Mouse (Mus musculus): ENCODE results near the gene Prn. TPM values are rescaled to one million over a fixed set of nuclear protein-coding genes. Genes with fewer than 3 reads are reported as not detected.

Prn gene
- polyA plus RNA-seq, 1 experiment from 2014 or later, result not detected

DNA sequence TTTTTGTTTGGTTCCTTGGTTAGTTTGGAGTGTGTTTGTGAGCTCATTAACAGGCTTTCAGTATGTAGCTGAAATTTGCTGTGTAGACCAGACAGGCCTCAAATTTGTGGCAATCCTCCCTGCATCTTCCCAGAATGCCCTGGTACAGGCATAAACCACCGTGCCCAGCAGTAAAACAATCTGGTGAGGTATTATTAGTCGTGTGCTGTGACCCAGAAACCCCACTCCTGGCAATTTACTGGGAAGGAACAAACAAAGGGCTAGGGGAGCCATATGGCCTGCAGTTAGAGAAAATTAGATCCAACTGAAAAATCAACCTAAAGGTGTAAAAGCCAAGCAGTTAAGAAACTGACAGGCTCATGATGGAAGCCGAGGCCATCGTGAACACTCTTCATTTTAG is 1.6 kb downstream of the Prn start:
- DNase-seq (ENCODE audit: low spot score), result no peak
- H3K36me3 ChIP-seq (ENCODE audit: control insufficient read depth, insufficient read depth, low read length), result peaks cover 13% of the 10 kb centered on the region; the same call in 1 of the 2 replicates
- no peak for ATAC-seq (ENCODE audit: low read depth)
- no peak overlapping the region; the same call in 1 of the 2 replicates for H3K4me3 ChIP-seq (ENCODE audit: low read depth, low read length)
- H3K27ac ChIP-seq (replicated peaks; ENCODE audit: low read depth, low read length), result no peak overlapping the region
- H3K9ac ChIP-seq (ENCODE audit: low read depth, low read length), result peak overlapping the region; percentile 15; the same call in 1 of the 2 replicates
- H3K4me1 ChIP-seq (ENCODE audit: control insufficient read depth, insufficient read depth, low read length), result peaks cover 15% of the 10 kb centered on the region; the same call in 1 of the 2 replicates
- H3K27me3 ChIP-seq (replicated peaks; ENCODE audit: control insufficient read depth, insufficient read depth, low read length), result no peaks in the 10 kb centered on the region
- H3K9me3 ChIP-seq (ENCODE audit: control insufficient read depth, low read length), result no peaks in the 10 kb centered on the region
- peak overlapping the region; percentile 70 for H3K4me2 ChIP-seq (ENCODE audit: low read depth, low read length)
- WGBS, result 30% methylated on average over 4 of the region's 4 CpGs

DNA sequence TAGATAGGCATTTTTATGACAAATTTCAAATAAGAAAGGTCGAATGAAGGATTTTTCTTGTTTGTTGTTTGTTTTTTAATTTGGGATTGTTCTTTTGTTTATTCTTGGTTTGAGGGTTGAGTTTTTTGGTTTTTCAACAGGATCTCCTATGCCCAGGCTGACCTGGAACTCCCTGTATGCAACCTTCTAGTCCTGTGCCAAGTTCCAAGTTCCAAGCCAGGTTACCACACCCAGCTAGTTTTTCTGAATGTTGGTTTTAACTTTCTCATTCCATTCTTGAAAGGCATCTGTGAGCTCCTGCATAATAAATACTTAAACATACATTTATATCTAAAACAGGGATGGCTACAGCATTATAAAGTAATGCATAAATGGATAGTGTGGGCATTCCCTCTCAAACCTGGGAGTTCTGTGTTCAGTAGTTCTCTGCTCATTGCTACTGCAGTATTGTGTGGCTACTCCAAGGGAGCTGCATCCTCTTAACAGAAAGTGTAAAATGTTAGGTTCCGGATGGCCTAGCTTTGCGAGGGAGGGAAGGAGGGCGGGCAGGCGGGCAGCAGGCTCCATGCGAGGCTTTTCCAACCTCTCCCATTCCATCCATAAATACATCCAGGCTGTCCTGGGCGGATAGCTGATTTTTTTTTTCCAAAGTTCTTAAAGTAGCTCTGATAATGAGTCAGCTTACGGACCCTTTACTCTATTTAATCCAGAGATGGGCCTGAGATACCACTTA is 2.9 kb downstream of the Prn start:
- no peak overlapping the region for H3K4me3 ChIP-seq (ENCODE audit: low read depth, low read length)
- 76% methylated on average over 8 of the region's 8 CpGs for WGBS

GRCm38 (mm10) chr2:131932275-131932902 is 22.6 kb downstream of the Prn start:
- ATAC-seq (ENCODE audit: low read depth) (peak; percentile 70), DNase-seq (ENCODE audit: low spot score) (no peak)
- Histone ChIP-seq H3K4me2 (ENCODE audit: low read depth, low read length) (no peak overlapping the region), H3K9ac (ENCODE audit: low read depth, low read length) (no peak overlapping the region), H3K36me3 (ENCODE audit: control insufficient read depth, insufficient read depth, low read length) (peaks cover 11% of the 10 kb centered on the region; the same call in 1 of the 2 replicates), H3K27me3 (replicated peaks; ENCODE audit: control insufficient read depth, insufficient read depth, low read length) (no peaks in the 10 kb centered on the region), H3K4me1 (ENCODE audit: control insufficient read depth, insufficient read depth, low read length) (no peaks in the 10 kb centered on the region), H3K4me3 (ENCODE audit: low read depth, low read length) (no peak overlapping the region), H3K27ac (replicated peaks; ENCODE audit: low read depth, low read length) (no peak overlapping the region), H3K9me3 (ENCODE audit: control insufficient read depth, low read length) (no peaks in the 10 kb centered on the region)
- 67% methylated on average over 7 of the region's 7 CpGs for WGBS

More for the DNA sequence above, 2.9 kb downstream of the Prn start:
- Histone ChIP-seq H3K4me2 (ENCODE audit: low read depth, low read length) (no peak overlapping the region), H3K4me1 (ENCODE audit: control insufficient read depth, insufficient read depth, low read length) (peaks cover 15% of the 10 kb centered on the region; the same call in 1 of the 2 replicates), H3K27ac (replicated peaks; ENCODE audit: low read depth, low read length) (no peak overlapping the region), H3K36me3 (ENCODE audit: control insufficient read depth, insufficient read depth, low read length) (peaks cover 13% of the 10 kb centered on the region; the same call in 1 of the 2 replicates), H3K9me3 (ENCODE audit: control insufficient read depth, low read length) (no peaks in the 10 kb centered on the region), H3K9ac (ENCODE audit: low read depth, low read length) (no peak overlapping the region), H3K27me3 (replicated peaks; ENCODE audit: control insufficient read depth, insufficient read depth, low read length) (no peaks in the 10 kb centered on the region)
- ATAC-seq (ENCODE audit: low read depth) (no peak), DNase-seq (ENCODE audit: low spot score) (no peak)

- ATAC-seq (ENCODE audit: low read depth), result no peak; the same call in 1 of the 2 replicates
- Histone ChIP-seq H3K27me3 (replicated peaks; ENCODE audit: control insufficient read depth, insufficient read depth, low read length) (no peaks in the 10 kb centered on the region), H3K27ac (replicated peaks; ENCODE audit: low read depth, low read length) (no peak overlapping the region), H3K4me3 (ENCODE audit: low read depth, low read length) (no peak overlapping the region), H3K4me1 (ENCODE audit: control insufficient read depth, insufficient read depth, low read length) (no peaks in the 10 kb centered on the region), H3K9me3 (ENCODE audit: control insufficient read depth, low read length) (no peaks in the 10 kb centered on the region), H3K4me2 (ENCODE audit: low read depth, low read length) (no peak overlapping the region), H3K36me3 (ENCODE audit: control insufficient read depth, insufficient read depth, low read length) (peaks cover 13% of the 10 kb centered on the region; the same call in 1 of the 2 replicates), H3K9ac (ENCODE audit: low read depth, low read length) (no peak overlapping the region)
- DNase-seq (ENCODE audit: low spot score), result no peak
- 31% methylated on average over 6 of the region's 6 CpGs for WGBS
Observed at GRCm38 (mm10) chr2:131933013-131933412, 23.3 kb downstream of the Prn start.

GRCm38 (mm10) chr2:131933598-131933997 is 23.8 kb downstream of the Prn start:
- H3K27ac ChIP-seq (replicated peaks; ENCODE audit: low read depth, low read length), result no peak overlapping the region
- H3K36me3 ChIP-seq (ENCODE audit: control insufficient read depth, insufficient read depth, low read length), result peaks cover 13% of the 10 kb centered on the region; the same call in 1 of the 2 replicates
- no peaks in the 10 kb centered on the region for H3K9me3 ChIP-seq (ENCODE audit: control insufficient read depth, low read length)
- no peak overlapping the region for H3K4me2 ChIP-seq (ENCODE audit: low read depth, low read length)
- H3K4me1 ChIP-seq (ENCODE audit: control insufficient read depth, insufficient read depth, low read length), result no peaks in the 10 kb centered on the region
- no peak overlapping the region for H3K4me3 ChIP-seq (ENCODE audit: low read depth, low read length)
- ATAC-seq (ENCODE audit: low read depth) (no peak), DNase-seq (ENCODE audit: low spot score) (no peak)
- H3K27me3 ChIP-seq (replicated peaks; ENCODE audit: control insufficient read depth, insufficient read depth, low read length), result no peaks in the 10 kb centered on the region
- 58% methylated on average over 3 of the region's 3 CpGs for WGBS
- no peak overlapping the region for H3K9ac ChIP-seq (ENCODE audit: low read depth, low read length)

GRCm38 (mm10) chr2:131934243-131934642 is 24.5 kb downstream of the Prn start:
- DNase-seq (ENCODE audit: low spot score), result no peak
- Histone ChIP-seq H3K4me3 (ENCODE audit: low read depth, low read length) (no peak overlapping the region), H3K27me3 (replicated peaks; ENCODE audit: control insufficient read depth, insufficient read depth, low read length) (no peaks in the 10 kb centered on the region), H3K27ac (replicated peaks; ENCODE audit: low read depth, low read length) (no peak overlapping the region), H3K4me2 (ENCODE audit: low read depth, low read length) (no peak overlapping the region), H3K9me3 (ENCODE audit: control insufficient read depth, low read length) (no peaks in the 10 kb centered on the region), H3K9ac (ENCODE audit: low read depth, low read length) (no peak overlapping the region), H3K36me3 (ENCODE audit: control insufficient read depth, insufficient read depth, low read length) (peaks cover 13% of the 10 kb centered on the region; the same call in 1 of the 2 replicates), H3K4me1 (ENCODE audit: control insufficient read depth, insufficient read depth, low read length) (no peaks in the 10 kb centered on the region)
- WGBS, result 86% methylated on average over 2 of the region's 2 CpGs
- ATAC-seq (ENCODE audit: low read depth), result no peak

GRCm38 (mm10) chr2:131935390-131936105 is 25.8 kb downstream of the Prn start:
- H3K27ac ChIP-seq (replicated peaks; ENCODE audit: low read depth, low read length), result no peak overlapping the region
- no peak for ATAC-seq (ENCODE audit: low read depth)
- peaks cover 13% of the 10 kb centered on the region; the same call in 1 of the 2 replicates for H3K36me3 ChIP-seq (ENCODE audit: control insufficient read depth, insufficient read depth, low read length)
- H3K4me3 ChIP-seq (ENCODE audit: low read depth, low read length), result no peak overlapping the region
- H3K9me3 ChIP-seq (ENCODE audit: control insufficient read depth, low read length), result no peaks in the 10 kb centered on the region
- H3K9ac ChIP-seq (ENCODE audit: low read depth, low read length), result no peak overlapping the region
- WGBS, result 79% methylated on average over 10 of the region's 10 CpGs
- no peak overlapping the region for H3K4me2 ChIP-seq (ENCODE audit: low read depth, low read length)
- DNase-seq (ENCODE audit: low spot score), result peak; percentile 11
- H3K27me3 ChIP-seq (replicated peaks; ENCODE audit: control insufficient read depth, insufficient read depth, low read length), result no peaks in the 10 kb centered on the region
- no peaks in the 10 kb centered on the region for H3K4me1 ChIP-seq (ENCODE audit: control insufficient read depth, insufficient read depth, low read length)

- DNase-seq (ENCODE audit: low spot score) (no peak), ATAC-seq (ENCODE audit: low read depth) (no peak)
- WGBS, result 99% methylated on average over 10 of the region's 10 CpGs
- Histone ChIP-seq H3K27me3 (replicated peaks; ENCODE audit: control insufficient read depth, insufficient read depth, low read length) (no peaks in the 10 kb centered on the region), H3K9ac (ENCODE audit: low read depth, low read length) (no peak overlapping the region), H3K27ac (replicated peaks; ENCODE audit: low read depth, low read length) (no peak overlapping the region), H3K9me3 (ENCODE audit: control insufficient read depth, low read length) (no peaks in the 10 kb centered on the region), H3K4me1 (ENCODE audit: control insufficient read depth, insufficient read depth, low read length) (no peaks in the 10 kb centered on the region), H3K4me2 (ENCODE audit: low read depth, low read length) (no peak overlapping the region), H3K4me3 (ENCODE audit: low read depth, low read length) (no peak overlapping the region), H3K36me3 (ENCODE audit: control insufficient read depth, insufficient read depth, low read length) (peaks cover 13% of the 10 kb centered on the region; the same call in 1 of the 2 replicates)
Observed at GRCm38 (mm10) chr2:131936410-131936809, 26.7 kb downstream of the Prn start.
